In the genomic region with DNA sequence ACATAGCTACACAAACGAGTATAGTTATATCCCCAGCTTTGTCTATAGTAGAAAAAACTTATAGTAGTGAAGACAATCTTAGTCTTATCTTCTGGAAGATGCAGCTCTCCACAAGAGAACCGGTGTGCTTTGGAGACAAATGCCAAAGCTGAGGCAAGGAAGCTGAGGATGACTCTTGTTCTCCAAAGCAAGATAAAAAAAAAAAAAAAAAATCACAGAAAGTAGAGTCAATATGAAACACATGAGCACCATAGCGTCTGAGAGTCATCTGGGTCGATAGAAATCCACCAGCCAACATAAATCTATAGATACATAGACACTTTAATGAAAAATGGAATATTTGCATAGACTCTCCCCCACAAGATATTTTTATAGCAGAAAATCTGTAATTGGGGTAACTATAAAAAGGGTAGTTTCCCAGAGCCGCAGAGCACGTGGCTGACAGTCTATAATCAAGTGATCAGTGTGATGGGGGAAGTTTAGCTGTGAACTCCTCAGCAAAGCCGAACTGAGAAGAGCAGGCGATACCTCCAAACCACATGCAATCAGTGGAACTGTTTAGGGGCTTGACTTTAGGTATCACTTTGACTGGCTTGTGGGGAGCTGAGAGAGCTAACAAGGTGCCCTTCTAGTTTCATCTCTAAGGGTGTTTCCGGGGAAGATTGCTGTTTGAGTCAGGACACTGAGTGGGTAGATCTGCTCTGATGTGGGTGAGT, we compare ENCODE assay signal across 21 mouse cellular contexts.
DNase-seq lines count a peak whose midpoint lies in the region; ATAC-seq lines count a peak whose summit lies in the region.
"Had no signal": no experiment of that assay in that cellular context is flagged by ENCODE, and none has a peak within 500 bp of the region (broad histone marks: within the 10 kb centered on the region; RNA-seq: fewer than 3 reads in every experiment).

No protein-coding gene starts in this region.

- no peak overlapping the region for H3K9ac ChIP-seq in forebrain, embryonic 16.5 days (replicated peaks; ENCODE audit: low read depth, low read length)
- H3K9ac ChIP-seq: embryonic facial prominence, embryonic 15.5 days; forebrain, embryonic 15.5 days; hindbrain, embryonic 12.5 days; limb, embryonic 12.5 days had no signal

- H3K4me2 ChIP-seq in forebrain, embryonic 16.5 days (ENCODE audit: low read length): no peak overlapping the region
- H3K4me2 ChIP-seq: embryonic facial prominence, embryonic 15.5 days; forebrain, embryonic 15.5 days; hindbrain, embryonic 12.5 days; limb, embryonic 12.5 days; liver, embryonic 11.5 days had no signal

- no peak overlapping the region for H3K27ac ChIP-seq in heart, embryonic 10.5 days
- no peak overlapping the region for H3K27ac ChIP-seq in forebrain, embryonic 16.5 days (ENCODE audit: low read length)
- H3K27ac ChIP-seq: embryonic facial prominence, embryonic 15.5 days; forebrain, embryonic 15.5 days; heart, adult 2 months; hindbrain, embryonic 12.5 days; limb, embryonic 12.5 days had no signal

- WGBS in heart, embryonic 10.5 days: 87% methylated on average over 9 of the region's 9 CpGs
- 90% methylated on average over 9 of the region's 9 CpGs for WGBS in forebrain, embryonic 16.5 days

- no peaks in the 10 kb centered on the region for H3K9me3 ChIP-seq in heart, embryonic 10.5 days
- H3K9me3 ChIP-seq in forebrain, embryonic 16.5 days (ENCODE audit: control insufficient read depth, low read length): no peaks in the 10 kb centered on the region
- H3K9me3 ChIP-seq: embryonic facial prominence, embryonic 15.5 days; forebrain, embryonic 15.5 days; limb, embryonic 12.5 days had no signal

- no peak overlapping the region for H3K4me3 ChIP-seq in heart, embryonic 10.5 days
- no peak overlapping the region for H3K4me3 ChIP-seq in forebrain, embryonic 16.5 days (replicated peaks; ENCODE audit: low read length)
- H3K4me3 ChIP-seq: embryonic facial prominence, embryonic 15.5 days; forebrain, embryonic 15.5 days; heart, adult 2 months; hindbrain, embryonic 12.5 days; limb, embryonic 12.5 days had no signal

- no peaks in the 10 kb centered on the region for H3K4me1 ChIP-seq in heart, embryonic 10.5 days
- H3K4me1 ChIP-seq in forebrain, embryonic 16.5 days (replicated peaks; ENCODE audit: control insufficient read depth, insufficient read depth, low read length): no peaks in the 10 kb centered on the region
- H3K4me1 ChIP-seq: embryonic facial prominence, embryonic 15.5 days; forebrain, embryonic 15.5 days; hindbrain, embryonic 12.5 days; limb, embryonic 12.5 days had no signal

- H3K36me3 ChIP-seq in heart, embryonic 10.5 days: no peaks in the 10 kb centered on the region
- no peaks in the 10 kb centered on the region for H3K36me3 ChIP-seq in forebrain, embryonic 16.5 days (ENCODE audit: control insufficient read depth, insufficient read depth)
- H3K36me3 ChIP-seq: embryonic facial prominence, embryonic 15.5 days; forebrain, embryonic 15.5 days; hindbrain, embryonic 12.5 days; limb, embryonic 12.5 days had no signal

- no peaks in the 10 kb centered on the region for H3K27me3 ChIP-seq in heart, embryonic 10.5 days (ENCODE audit: insufficient read depth, poor library complexity, severe bottlenecking)
- H3K27me3 ChIP-seq in forebrain, embryonic 16.5 days (replicated peaks; ENCODE audit: control insufficient read depth, insufficient read depth, low read length): no peaks in the 10 kb centered on the region
- H3K27me3 ChIP-seq: embryonic facial prominence, embryonic 15.5 days; forebrain, embryonic 15.5 days; hindbrain, embryonic 12.5 days; limb, embryonic 12.5 days had no signal

- 0 out of 2 replicates have a peak, but pooled peaks have one; percentile 27 for ATAC-seq in common myeloid progenitor, adult 5-6 weeks (replicated peaks; ENCODE audit: low read depth, poor library complexity, severe bottlenecking)
- no peak for ATAC-seq in forebrain, embryonic 16.5 days
- ATAC-seq: forebrain, embryonic 15.5 days had no signal

- peak; percentile 14 to 34 for DNase-seq in B cell, adult 2 months
- peak; percentile 62 for DNase-seq in CD4-positive, CD25-positive, alpha-beta regulatory T cell, adult 2 months (ENCODE audit: low read depth, low spot score)
- peak; percentile 61 to 73 for DNase-seq in natural killer cell, adult 2 months (ENCODE audit: low spot score in 2 of 2)
- no peak for DNase-seq in layer of hippocampus, postnatal 25 days (ENCODE audit: extremely low spot score in 1 of 2, low spot score in 1 of 2)
- no peak for DNase-seq in heart, embryonic 10.5 days (ENCODE audit: low spot score)
- DNase-seq: adrenal gland, postnatal 10 days; cerebellum, adult 8-10 months; gastrocnemius, postnatal 36 days; heart, adult 2 months; kidney, adult 18-20 months; layer of hippocampus, postnatal 36 days; lung, postnatal 10 days; midbrain, embryonic 14.5 days; right cerebral cortex, postnatal 4 days had no signal

Comparison
In these comparisons a context has a peak if more than half of its experiments do, and no peak if none do; other contexts are left out.
1. DNase-seq: peak in B cell, adult 2 months (2 of 2), CD4-positive, CD25-positive, alpha-beta regulatory T cell, adult 2 months (single experiment) and natural killer cell, adult 2 months (2 of 2); none in layer of hippocampus, postnatal 25 days (0 of 2) and heart, embryonic 10.5 days (single experiment).